Mouse (Mus musculus) limb, embryonic 14.5 days (tissue): ENCODE measurements around the gene Tifa. TPM values are rescaled to one million over a fixed set of nuclear protein-coding genes. Genes with fewer than 3 reads are reported as not detected.

Source experiments
- ATAC-seq: fragments of 200-750 bp; cut with Nextera tagmentation; 2 replicates; pipeline ENCODE4 v1.8.0; 2017; ENCODE audit warnings: low read depth, moderate number of reproducible peaks, moderate TSS enrichment; ENCODE audit not compliant: low FRiP score
- DNase-seq: peaks from one replicate; pipeline ENCODE4 v3.0.0-alpha.2; 2015; ENCODE audit warnings: low spot score
- H3K27ac ChIP-seq: fragments of 300-500 bp; sonication (generic); replicated peaks from 2 replicates; pipeline ENCODE4 v1.5.1; 2014; ENCODE audit warnings: low read depth, mild to moderate bottlenecking, low read length, moderate library complexity, mixed read lengths
- H3K27me3 ChIP-seq: fragments of 300-500 bp; sonication (generic); 2 replicates; pipeline ENCODE4 v1.6.1; 2014; ENCODE audit warnings: low read length, mixed read lengths; ENCODE audit not compliant: control insufficient read depth, insufficient read depth
- H3K36me3 ChIP-seq: fragments of 300-500 bp; sonication (generic); 2 replicates; pipeline ENCODE4 v1.6.1; 2014; ENCODE audit warnings: mild to moderate bottlenecking, low read length, moderate library complexity, mixed read lengths; ENCODE audit not compliant: control insufficient read depth, insufficient read depth
- H3K4me1 ChIP-seq: fragments of 300-500 bp; sonication (generic); 2 replicates; pipeline ENCODE4 v1.6.1; 2014; ENCODE audit warnings: antibody characterized with exemption, low read length, mixed read lengths; ENCODE audit not compliant: control insufficient read depth, insufficient read depth
- H3K4me2 ChIP-seq: fragments of 300-500 bp; sonication (generic); replicated peaks from 2 replicates; pipeline ENCODE4 v1.6.1; 2014; ENCODE audit warnings: low read depth, mild to moderate bottlenecking, low read length, moderate library complexity; ENCODE audit not compliant: severe bottlenecking
- H3K4me3 ChIP-seq: fragments of 300-500 bp; sonication (generic); replicated peaks from 2 replicates; pipeline ENCODE4 v1.5.1; 2014; ENCODE audit warnings: low read length
- H3K9ac ChIP-seq: fragments of 300-500 bp; sonication (generic); 2 replicates; pipeline ENCODE4 v1.6.1; 2014; ENCODE audit warnings: mild to moderate bottlenecking, low read depth, low read length, moderate library complexity; ENCODE audit not compliant: severe bottlenecking
- H3K9me3 ChIP-seq: fragments of 300-500 bp; sonication (generic); 2 replicates; pipeline ENCODE4 v1.6.1; 2016; ENCODE audit warnings: low read length; ENCODE audit not compliant: control insufficient read depth
- POLR2A ChIP-seq: fragments of 200-500 bp; IDR thresholded peaks from 2 replicates; pipeline ENCODE4 v1.8.0; 2012; ENCODE audit warnings: inconsistent platforms, mild to moderate bottlenecking, moderate library complexity, borderline replicate concordance; ENCODE audit not compliant: insufficient read depth, insufficient read length; ENCODE audit errors: extremely low read depth
- WGBS: fragments of 180-500 bp; shearing (Covaris S2); extraction: QIAGEN DNeasy Blood & Tissue Kit; methylation state at CpG from one replicate; pipeline ENCODE4 v1.1.7; 2014; 5-methylcytosine and 5-hydroxymethylcytosine counted together
- polyA plus RNA-seq, 2 experiments: library from polyadenylated mRNA; depleted of rRNA in 1 of 2; stranded (reverse) in 1 of 2; unstranded in 1 of 2; fragments of >200 nt; fragmentation: Nextera tagmentation in 1 of 2; extraction: Ambion mirVana in 1 of 2; gene quantifications; 2 replicates each; pipeline versions ENCODE4 v1.2.1 to v1.2.3; 2012 to 2014

Gene Tifa
- polyA plus RNA-seq, 2 experiments = 2.2 to 3.8 TPM

GRCm38 (mm10) chr3:127791595-127792561, 2.3 kb downstream of the Tifa start:
- Histone ChIP-seq H3K36me3 (no peaks in the 10 kb centered on the region), H3K4me1 (no peaks in the 10 kb centered on the region; the same call in 1 of the 2 replicates), H3K4me3 (no peak overlapping the region), H3K4me2 (no peak overlapping the region), H3K9me3 (no peaks in the 10 kb centered on the region), H3K27me3 (peaks cover 22% of the 10 kb centered on the region), H3K9ac (no peak overlapping the region), H3K27ac (no peak overlapping the region)
- no peak for DNase-seq
- no peak for TF ChIP-seq POLR2A
- ATAC-seq = no peak
- 49% methylated on average over 4 of the region's 4 CpGs for WGBS

DNA sequence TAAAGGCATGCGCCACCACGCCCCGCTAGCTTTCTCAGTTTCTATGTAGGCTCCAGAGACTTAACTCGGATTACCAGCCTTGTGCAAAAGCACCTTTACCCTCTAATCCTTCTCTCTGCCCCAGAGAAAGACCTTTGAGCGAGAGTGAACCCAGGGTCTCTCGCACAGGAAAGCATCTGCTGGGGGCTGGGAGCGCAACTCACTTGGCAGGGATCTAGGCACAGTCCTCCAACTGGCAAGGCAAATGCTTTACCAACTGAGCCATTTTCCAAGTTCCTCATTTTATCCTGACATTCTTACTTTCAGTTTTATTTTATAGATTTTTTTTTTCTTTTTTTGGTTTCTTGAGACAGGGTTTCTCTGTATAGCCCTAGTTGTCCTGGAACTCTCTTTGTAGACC, 3.4 kb downstream of the Tifa start:
- no peak for TF ChIP-seq POLR2A
- Histone ChIP-seq H3K4me1 (no peaks in the 10 kb centered on the region; the same call in 1 of the 2 replicates), H3K27ac (no peak overlapping the region), H3K9ac (no peak overlapping the region), H3K4me2 (no peak overlapping the region), H3K36me3 (no peaks in the 10 kb centered on the region), H3K9me3 (no peaks in the 10 kb centered on the region), H3K27me3 (peaks cover 18% of the 10 kb centered on the region), H3K4me3 (no peak overlapping the region)
- 73% methylated on average over 7 of the region's 7 CpGs for WGBS
- ATAC-seq (no peak), DNase-seq (no peak)

DNA sequence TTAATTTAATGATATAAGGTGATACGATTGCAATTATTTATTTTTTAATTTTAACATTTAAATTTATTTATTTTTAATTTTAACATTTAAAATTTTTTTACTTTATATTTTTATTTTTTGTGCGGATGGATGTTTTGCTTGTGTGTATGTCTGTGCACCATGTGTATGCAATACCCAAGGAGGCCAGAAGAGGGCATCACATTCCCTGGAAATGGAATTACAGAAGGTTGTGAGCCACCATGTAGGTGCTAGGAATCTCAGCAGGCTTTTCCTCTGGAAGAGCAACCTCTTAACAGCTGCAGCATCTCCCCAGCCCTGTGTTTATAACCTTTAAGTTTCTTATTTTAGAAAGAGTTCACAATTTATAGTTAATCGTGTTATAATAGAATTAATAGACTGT, 6.2 kb downstream of the Tifa start:
- H3K9ac ChIP-seq = no peak overlapping the region
- no peaks in the 10 kb centered on the region for H3K27me3 ChIP-seq
- ATAC-seq (no peak), DNase-seq (no peak)
- H3K27ac ChIP-seq = no peak overlapping the region
- H3K36me3 ChIP-seq = no peaks in the 10 kb centered on the region
- H3K4me3 ChIP-seq = no peak overlapping the region
- no peak overlapping the region for H3K4me2 ChIP-seq
- no peaks in the 10 kb centered on the region for H3K9me3 ChIP-seq
- TF ChIP-seq POLR2A = no peak
- no peaks in the 10 kb centered on the region; the same call in 1 of the 2 replicates for H3K4me1 ChIP-seq
- 94% methylated on average over 3 of the region's 3 CpGs for WGBS

DNA sequence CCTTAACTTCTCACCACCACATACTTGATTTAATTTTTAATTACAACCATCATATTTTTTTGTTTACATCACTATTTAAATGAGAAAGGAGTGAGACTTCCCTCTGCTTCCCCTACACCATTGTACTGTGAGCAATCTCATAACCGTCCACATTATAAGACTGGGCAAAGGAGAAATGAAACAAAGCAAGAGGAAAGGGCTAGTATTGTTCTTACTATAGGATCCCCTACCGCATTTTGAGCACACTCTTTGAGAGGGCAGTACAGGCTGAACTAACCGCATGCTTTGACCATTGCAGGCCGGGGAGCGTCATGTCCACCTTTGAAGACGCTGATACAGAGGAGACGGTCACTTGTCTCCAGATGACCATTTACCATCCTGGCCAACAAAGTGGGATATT, 6.7 kb downstream of the Tifa start:
- H3K36me3 ChIP-seq = no peaks in the 10 kb centered on the region
- no peak for TF ChIP-seq POLR2A
- H3K9me3 ChIP-seq = no peaks in the 10 kb centered on the region
- ATAC-seq (no peak), DNase-seq (no peak)
- H3K27ac ChIP-seq = no peak overlapping the region
- 96% methylated on average over 7 of the region's 7 CpGs for WGBS
- no peak overlapping the region for H3K4me2 ChIP-seq
- H3K4me1 ChIP-seq = no peaks in the 10 kb centered on the region; the same call in 1 of the 2 replicates
- no peaks in the 10 kb centered on the region for H3K27me3 ChIP-seq
- H3K4me3 ChIP-seq = no peak overlapping the region
- H3K9ac ChIP-seq = no peak overlapping the region

- Histone ChIP-seq H3K4me3 (no peak overlapping the region), H3K9me3 (no peaks in the 10 kb centered on the region), H3K4me2 (no peak overlapping the region), H3K4me1 (no peaks in the 10 kb centered on the region), H3K9ac (no peak overlapping the region), H3K36me3 (peaks cover 1% of the 10 kb centered on the region; the same call in 1 of the 2 replicates), H3K27me3 (no peaks in the 10 kb centered on the region), H3K27ac (no peak overlapping the region)
- 90% methylated on average over 8 of the region's 8 CpGs for WGBS
- DNase-seq = no peak
- TF ChIP-seq POLR2A = no peak
- ATAC-seq = no peak
These were observed 11.6 kb downstream of the Tifa start for GRCm38 (mm10) chr3:127801162-127801561.
